Mouse (Mus musculus) forebrain, embryonic 13.5 days (tissue): ENCODE data around the gene Senp1. TPM values are rescaled to one million over a fixed set of nuclear protein-coding genes. Genes with fewer than 3 reads are reported as not detected.

ENCODE experiments used
- ATAC-seq: fragments of 200-750 bp; cut with Nextera tagmentation; 2 replicates; pipeline ENCODE4 v1.8.0; 2017
- H3K27ac ChIP-seq: fragments of 300-500 bp; sonication (generic); 2 replicates; pipeline ENCODE4 v1.5.1; 2015; ENCODE audit warnings: inconsistent platforms, mild to moderate bottlenecking, moderate library complexity
- H3K27me3 ChIP-seq: fragments of 300-500 bp; sonication (generic); 2 replicates; pipeline ENCODE4 v1.6.1; 2015; ENCODE audit warnings: mild to moderate bottlenecking, inconsistent platforms
- H3K36me3 ChIP-seq: fragments of 300-500 bp; sonication (generic); 2 replicates; pipeline ENCODE4 v1.6.1; 2015; ENCODE audit warnings: mild to moderate bottlenecking, inconsistent platforms; ENCODE audit not compliant: poor library complexity, severe bottlenecking
- H3K4me1 ChIP-seq: fragments of 300-500 bp; sonication (generic); 2 replicates; pipeline ENCODE4 v1.6.1; 2015; ENCODE audit warnings: inconsistent platforms
- H3K4me2 ChIP-seq: fragments of 300-500 bp; sonication (generic); 2 replicates; pipeline ENCODE4 v1.6.1; 2015; ENCODE audit warnings: inconsistent platforms, mild to moderate bottlenecking, moderate library complexity
- H3K4me3 ChIP-seq: fragments of 300-500 bp; sonication (generic); 2 replicates; pipeline ENCODE4 v1.5.1; 2015; ENCODE audit warnings: mild to moderate bottlenecking, inconsistent platforms
- H3K9ac ChIP-seq: fragments of 300-500 bp; sonication (generic); 2 replicates; pipeline ENCODE4 v1.6.1; 2015; ENCODE audit warnings: mild to moderate bottlenecking, inconsistent platforms
- H3K9me3 ChIP-seq: fragments of 300-500 bp; sonication (generic); replicated peaks from 2 replicates; pipeline ENCODE4 v1.6.1; 2016; ENCODE audit warnings: inconsistent platforms
- WGBS: fragments of 180-500 bp; shearing (Covaris S2); methylation state at CpG from one replicate; pipeline ENCODE4 v1.1.7; 2015; 5-methylcytosine and 5-hydroxymethylcytosine counted together
- polyA plus RNA-seq: library from polyadenylated mRNA; unstranded; fragments of >200 nt; fragmentation: Nextera tagmentation; extraction: Ambion mirVana; gene quantifications from 2 replicates; pipeline ENCODE4 v1.2.1, GENCODE M21; 2015

Senp1 gene
- polyA plus RNA-seq: 26.7 and 30.7 TPM in 2 replicates

DNA sequence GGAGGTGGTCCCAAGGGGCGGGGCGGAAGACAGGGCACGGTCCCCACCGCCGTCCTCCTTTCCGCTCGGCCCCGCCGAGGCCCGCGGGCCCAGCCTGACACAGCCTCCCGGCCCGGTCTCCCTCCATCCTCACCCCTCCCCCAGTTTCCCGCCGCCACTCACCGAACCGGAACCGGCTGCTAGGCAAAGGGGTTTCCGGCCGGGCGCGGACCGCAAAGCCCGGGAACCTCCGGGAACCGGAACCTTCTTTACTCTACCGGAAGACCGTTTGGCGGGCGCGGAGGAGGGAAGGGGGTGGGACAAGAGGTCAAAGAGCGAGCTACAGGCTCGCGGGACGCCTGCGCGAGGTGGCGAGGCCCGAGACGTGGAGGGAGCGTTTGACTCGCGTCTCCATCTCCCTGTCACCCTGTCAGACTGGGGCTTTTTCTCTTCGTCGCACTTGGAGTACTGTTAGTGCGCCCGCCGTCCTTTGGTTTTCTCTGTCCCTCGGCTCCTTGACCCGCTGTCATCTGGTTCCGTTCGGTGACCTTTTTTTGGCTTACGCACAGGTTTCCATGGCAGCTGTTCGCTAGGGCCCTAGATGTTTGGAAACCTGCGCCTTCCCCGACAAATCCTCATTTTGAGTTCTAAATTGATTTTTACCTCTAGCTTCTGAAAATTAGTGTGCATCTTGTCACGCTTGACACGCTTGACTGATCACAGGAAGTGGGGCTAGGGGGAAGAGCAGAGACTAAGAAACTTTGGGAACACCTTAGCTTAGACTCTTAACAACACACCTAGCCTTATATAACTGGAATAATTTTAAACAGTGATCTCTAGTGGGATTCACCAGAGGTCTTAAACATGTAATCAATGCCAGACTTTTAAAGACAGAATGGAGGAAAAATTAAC, at the start of gene Senp1:
TSS of gene Senp1 (minus strand) at position 624 of the 891 bp plus-strand sequence.
- WGBS: under 1% methylated on average over 58 of the region's 58 CpGs
- H3K9me3 ChIP-seq: no peaks in the 10 kb centered on the region
- peak within 1 kb of the TSS; percentile 77 for H3K4me2 ChIP-seq
- no peaks in the 10 kb centered on the region for H3K27me3 ChIP-seq
- peaks cover 21% of the 10 kb centered on the region for H3K4me1 ChIP-seq
- peak; percentile 93 for ATAC-seq
- peaks cover 8% of the 10 kb centered on the region; the same call in 1 of the 2 replicates for H3K36me3 ChIP-seq
- peak within 1 kb of the TSS; percentile 95 for H3K4me3 ChIP-seq
- H3K27ac ChIP-seq: peak within 1 kb of the TSS; percentile 94
- peak within 1 kb of the TSS; percentile 91 for H3K9ac ChIP-seq

DNA sequence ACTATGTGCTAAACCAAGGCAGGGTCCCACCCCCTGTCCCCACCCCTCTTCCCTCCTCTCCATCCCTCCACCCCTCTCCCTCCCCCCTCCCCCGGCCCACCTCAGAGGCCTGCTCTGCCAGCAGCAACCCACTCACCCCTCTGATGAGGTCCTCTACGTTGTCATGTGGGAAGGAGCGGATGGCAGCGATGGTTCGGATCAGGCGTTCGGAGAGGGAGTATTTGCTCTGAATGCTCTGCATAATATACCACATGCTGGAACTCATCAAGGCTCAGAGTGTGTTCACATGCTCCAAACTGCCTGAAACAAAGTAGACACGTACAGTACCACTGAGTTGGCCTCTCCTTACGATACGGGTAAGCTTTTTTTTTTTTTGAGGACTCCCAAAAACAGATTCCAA, 49.0 kb upstream of the Senp1 start:
- Histone ChIP-seq H3K4me2 (no peak overlapping the region), H3K4me3 (no peak overlapping the region), H3K4me1 (peaks cover 14% of the 10 kb centered on the region), H3K9ac (no peak overlapping the region), H3K36me3 (peaks cover 44% of the 10 kb centered on the region), H3K9me3 (no peaks in the 10 kb centered on the region), H3K27ac (no peak overlapping the region), H3K27me3 (no peaks in the 10 kb centered on the region)
- no peak for ATAC-seq
- WGBS: 91% methylated on average over 10 of the region's 10 CpGs

DNA sequence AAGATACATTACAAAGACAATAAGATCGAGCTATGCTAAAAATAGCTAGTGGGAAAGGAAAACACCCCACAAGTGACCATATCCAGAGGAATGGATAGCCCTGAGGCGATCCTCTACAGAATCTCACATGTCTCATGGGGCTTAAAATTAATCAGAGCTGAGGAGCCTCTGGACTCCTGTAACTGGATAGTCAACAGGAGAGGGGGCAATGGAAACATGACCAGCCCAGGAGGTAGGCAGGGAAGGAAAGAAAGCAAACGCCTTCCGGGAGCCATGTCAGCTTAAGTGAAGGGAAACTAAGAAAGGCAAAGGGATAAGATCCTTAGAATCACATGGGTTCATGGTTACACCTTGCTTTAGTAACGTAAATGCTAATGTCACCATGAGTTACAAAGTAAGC, 47.3 kb upstream of the Senp1 start:
- no peak for ATAC-seq
- peaks cover 61% of the 10 kb centered on the region for H3K36me3 ChIP-seq
- 94% methylated on average over 5 of the region's 5 CpGs for WGBS

DNA sequence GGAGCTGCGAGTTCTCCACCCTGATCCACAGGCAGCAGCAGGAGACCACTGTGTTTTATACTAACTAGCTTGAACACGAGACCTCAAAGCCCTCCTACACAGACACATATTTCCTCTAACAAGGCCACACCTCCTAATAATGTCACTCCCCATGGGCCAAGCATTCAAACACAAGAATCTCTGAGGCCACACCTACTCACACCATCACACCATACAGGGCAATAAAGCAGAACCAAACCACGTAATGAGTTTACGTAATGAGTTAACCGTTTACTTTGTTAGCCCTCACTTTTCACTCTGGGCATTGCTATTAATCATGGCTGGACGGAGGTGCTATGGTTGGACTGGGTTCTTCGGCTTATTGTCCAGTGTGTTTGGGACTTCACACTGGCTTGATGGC, 46.2 kb upstream of the Senp1 start:
- ATAC-seq: no peak
- WGBS: 78% methylated on average over 7 of the region's 7 CpGs
- no peak overlapping the region for H3K27ac ChIP-seq
- no peak overlapping the region for H3K4me2 ChIP-seq
- H3K4me1 ChIP-seq: peaks cover 8% of the 10 kb centered on the region
- H3K36me3 ChIP-seq: peaks cover 72% of the 10 kb centered on the region
- H3K4me3 ChIP-seq: no peak overlapping the region
- H3K9ac ChIP-seq: no peak overlapping the region
- no peaks in the 10 kb centered on the region for H3K9me3 ChIP-seq
- H3K27me3 ChIP-seq: no peaks in the 10 kb centered on the region

More for the DNA sequence above, 47.3 kb upstream of the Senp1 start:
- Histone ChIP-seq H3K9ac (no peak overlapping the region), H3K27ac (no peak overlapping the region), H3K4me3 (no peak overlapping the region), H3K27me3 (no peaks in the 10 kb centered on the region), H3K9me3 (no peaks in the 10 kb centered on the region), H3K4me1 (peaks cover 11% of the 10 kb centered on the region), H3K4me2 (no peak overlapping the region)

DNA sequence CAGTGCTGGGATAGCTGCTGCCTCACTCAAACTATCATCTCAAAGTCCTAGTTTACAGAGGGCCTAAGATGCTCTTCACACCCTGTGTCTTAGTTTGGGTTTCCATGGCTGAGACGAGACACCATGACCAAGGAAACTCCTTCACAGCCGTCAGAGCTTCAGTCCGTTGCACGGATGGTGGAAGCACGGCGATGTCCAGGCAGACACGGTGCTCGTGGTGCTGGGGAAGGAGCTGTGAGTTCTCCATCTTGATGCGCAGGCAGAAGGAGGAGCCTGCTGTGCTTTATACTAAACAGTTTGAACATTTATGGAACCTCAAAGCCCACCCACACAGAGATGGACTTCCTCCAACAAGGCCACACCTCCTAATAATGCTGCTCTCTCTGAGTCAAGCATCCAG, 43.3 kb upstream of the Senp1 start:
- no peak for ATAC-seq
- no peaks in the 10 kb centered on the region for H3K27me3 ChIP-seq
- H3K27ac ChIP-seq: no peak overlapping the region
- no peak overlapping the region for H3K4me2 ChIP-seq
- no peak overlapping the region for H3K4me3 ChIP-seq
- H3K4me1 ChIP-seq: no peaks in the 10 kb centered on the region
- peaks cover 93% of the 10 kb centered on the region for H3K36me3 ChIP-seq
- 97% methylated on average over 9 of the region's 9 CpGs for WGBS
- H3K9ac ChIP-seq: no peak overlapping the region
- no peaks in the 10 kb centered on the region for H3K9me3 ChIP-seq

DNA sequence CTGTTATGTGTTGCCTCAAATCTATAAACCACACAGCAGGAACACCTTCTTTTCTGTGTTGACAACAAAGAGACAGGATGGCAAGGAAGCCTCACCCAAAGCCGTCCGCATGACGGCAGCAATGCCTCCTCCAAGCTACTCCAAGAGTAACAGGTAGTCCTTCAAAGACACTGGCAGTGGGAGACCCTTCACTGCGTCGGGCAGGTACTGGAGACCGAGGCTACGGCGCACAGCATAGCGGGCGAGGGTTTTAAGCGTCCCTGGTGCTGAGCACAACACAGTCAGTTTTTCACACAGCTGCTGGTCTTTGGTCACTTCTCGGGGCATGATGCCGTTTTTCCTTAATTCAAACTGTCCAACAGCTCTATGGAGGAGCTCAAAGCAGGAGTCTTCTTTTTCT, 42.1 kb upstream of the Senp1 start:
- ATAC-seq: no peak
- no peak overlapping the region for H3K4me2 ChIP-seq

DNA sequence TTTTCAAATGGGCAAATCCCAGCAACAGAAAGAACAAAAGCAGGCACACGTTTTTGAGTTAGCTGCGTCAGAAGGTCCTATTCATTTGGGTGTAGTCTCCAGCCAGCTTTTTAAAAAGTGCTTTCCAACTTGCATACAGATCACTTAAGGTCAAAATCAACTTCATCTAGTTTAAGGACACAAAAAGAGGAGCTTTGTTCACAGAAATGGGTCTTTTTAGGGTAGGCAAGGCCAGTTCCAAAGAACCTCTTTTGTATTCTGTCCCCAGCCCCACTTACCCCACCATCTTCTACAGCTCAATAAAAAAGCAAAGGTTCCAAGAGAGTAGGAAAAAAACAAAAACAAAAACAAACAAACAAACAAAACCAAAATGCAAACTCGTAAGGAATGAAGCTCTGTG, 41.1 kb upstream of the Senp1 start:
- Histone ChIP-seq H3K4me3 (no peak overlapping the region), H3K4me1 (no peaks in the 10 kb centered on the region), H3K9me3 (no peaks in the 10 kb centered on the region), H3K9ac (no peak overlapping the region), H3K27ac (no peak overlapping the region), H3K36me3 (peaks cover 95% of the 10 kb centered on the region), H3K4me2 (no peak overlapping the region), H3K27me3 (no peaks in the 10 kb centered on the region)
- ATAC-seq: no peak
- 66% methylated on average over 3 of the region's 3 CpGs for WGBS

More for the DNA sequence above, 42.1 kb upstream of the Senp1 start:
- Histone ChIP-seq H3K27ac (no peak overlapping the region), H3K4me3 (no peak overlapping the region), H3K9ac (no peak overlapping the region), H3K4me1 (no peaks in the 10 kb centered on the region), H3K36me3 (peaks cover 95% of the 10 kb centered on the region), H3K9me3 (no peaks in the 10 kb centered on the region), H3K27me3 (no peaks in the 10 kb centered on the region)
- 93% methylated on average over 13 of the region's 13 CpGs for WGBS

DNA sequence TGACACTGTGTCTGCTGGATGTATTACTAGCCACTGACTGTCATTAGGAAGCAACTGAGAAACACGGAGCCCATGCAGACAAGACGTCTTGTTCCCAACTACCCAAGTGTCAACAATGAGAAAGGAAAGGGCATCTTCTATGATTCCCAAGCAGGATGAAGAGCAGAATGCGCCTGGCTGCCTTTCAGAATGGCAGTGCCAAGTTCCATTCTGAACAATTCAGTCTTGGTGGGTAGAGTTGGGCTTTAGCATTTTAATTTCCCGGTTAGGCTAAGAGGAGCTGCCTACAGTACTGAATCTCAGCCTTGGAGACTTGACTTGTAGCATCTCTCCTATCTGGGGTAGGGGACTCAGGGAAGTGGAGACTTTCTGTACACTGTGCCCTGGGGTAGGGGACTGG, 40.5 kb upstream of the Senp1 start:
- Histone ChIP-seq H3K27me3 (no peaks in the 10 kb centered on the region), H3K9ac (no peak overlapping the region), H3K4me1 (no peaks in the 10 kb centered on the region), H3K9me3 (no peaks in the 10 kb centered on the region), H3K36me3 (peaks cover 96% of the 10 kb centered on the region), H3K27ac (no peak overlapping the region), H3K4me3 (no peak overlapping the region), H3K4me2 (no peak overlapping the region)
- ATAC-seq: no peak
- 91% methylated on average over 4 of the region's 4 CpGs for WGBS

DNA sequence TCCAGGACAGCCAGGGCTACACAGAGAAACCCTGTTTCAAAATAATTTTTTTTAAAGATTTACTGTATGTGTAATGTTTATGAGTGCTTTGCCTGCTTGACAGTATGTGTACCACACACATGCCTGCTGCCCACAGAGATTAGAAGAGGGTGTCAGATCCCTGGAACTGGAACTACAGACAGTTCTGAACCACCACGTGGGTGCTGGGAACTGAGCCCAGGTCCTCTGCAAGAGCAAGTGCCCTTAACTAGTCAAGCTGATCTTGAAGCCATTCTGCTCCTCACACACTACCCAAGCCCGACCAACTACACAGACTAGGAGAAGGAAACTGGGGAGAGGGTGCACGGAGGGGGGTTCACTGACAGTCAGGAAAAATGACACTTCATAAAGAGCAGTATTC, 39.9 kb upstream of the Senp1 start:
- peaks cover 98% of the 10 kb centered on the region for H3K36me3 ChIP-seq
- no peaks in the 10 kb centered on the region for H3K27me3 ChIP-seq
- H3K4me1 ChIP-seq: no peaks in the 10 kb centered on the region
- ATAC-seq: no peak
- no peak overlapping the region for H3K9ac ChIP-seq
- no peak overlapping the region for H3K4me2 ChIP-seq
- H3K9me3 ChIP-seq: no peaks in the 10 kb centered on the region
- 95% methylated on average over 3 of the region's 3 CpGs for WGBS
- H3K4me3 ChIP-seq: no peak overlapping the region
- no peak overlapping the region for H3K27ac ChIP-seq

DNA sequence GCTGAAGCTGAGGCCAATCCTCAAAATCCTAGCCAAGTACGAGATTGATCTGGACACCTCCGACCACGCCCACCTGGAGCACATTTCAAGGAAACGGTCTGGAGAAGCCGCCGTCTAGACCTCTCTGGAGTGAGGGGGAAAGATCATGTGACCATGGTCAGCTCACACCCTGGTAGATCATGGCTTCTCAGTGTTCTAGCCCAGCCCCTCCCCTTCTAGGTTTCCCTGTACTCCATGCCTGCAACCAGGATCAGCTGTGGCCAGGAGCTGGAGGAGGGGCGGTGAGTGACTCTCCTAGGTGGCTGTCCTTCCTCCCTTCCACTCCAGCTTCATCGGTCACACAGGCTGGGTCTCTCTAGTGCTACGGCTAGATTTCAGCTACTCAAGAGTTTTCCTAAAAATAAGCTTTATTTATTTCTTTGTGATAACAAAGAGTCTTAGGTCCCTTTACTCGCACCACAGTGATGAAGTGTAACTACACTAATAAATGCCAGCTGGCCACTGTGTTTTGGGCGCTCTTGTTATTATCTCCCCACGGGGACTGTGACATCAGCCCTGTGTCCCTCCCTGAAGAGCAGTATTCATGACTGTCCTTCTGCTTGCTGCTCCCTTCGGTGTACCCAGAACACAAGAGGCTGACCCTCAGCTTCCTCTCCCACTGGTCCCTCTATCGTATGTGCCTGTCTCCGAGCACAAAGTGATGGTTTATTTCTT, 38.6 kb upstream of the Senp1 start:
- H3K27me3 ChIP-seq: no peaks in the 10 kb centered on the region
- no peak for ATAC-seq
- WGBS: 94% methylated on average over 15 of the region's 15 CpGs
- H3K9me3 ChIP-seq: no peaks in the 10 kb centered on the region
- no peak overlapping the region for H3K4me2 ChIP-seq
- H3K4me1 ChIP-seq: no peaks in the 10 kb centered on the region
- no peak overlapping the region for H3K27ac ChIP-seq
- peaks cover 100% of the 10 kb centered on the region for H3K36me3 ChIP-seq
- H3K4me3 ChIP-seq: no peak overlapping the region
- H3K9ac ChIP-seq: no peak overlapping the region

DNA sequence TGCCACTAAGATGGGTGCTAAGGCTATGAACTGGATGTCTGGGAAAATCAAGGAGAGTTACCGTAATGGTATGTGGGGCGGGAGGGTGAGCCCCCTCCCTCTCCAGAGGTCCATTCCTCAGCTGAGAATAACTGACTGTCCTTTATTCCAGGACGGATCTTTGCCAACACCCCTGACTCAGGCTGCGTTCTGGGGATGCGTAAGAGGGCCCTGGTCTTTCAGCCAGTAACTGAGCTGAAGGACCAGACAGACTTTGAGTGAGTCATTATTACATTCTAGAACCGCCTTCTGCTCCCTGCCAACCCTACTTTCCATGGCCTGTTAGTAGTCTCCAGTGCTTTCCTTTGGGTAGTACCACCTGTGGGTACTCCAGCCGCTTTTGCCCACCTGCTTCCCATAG, 37.9 kb upstream of the Senp1 start:
- H3K9ac ChIP-seq: no peak overlapping the region
- no peaks in the 10 kb centered on the region for H3K27me3 ChIP-seq
- no peak for ATAC-seq
- 91% methylated on average over 7 of the region's 7 CpGs for WGBS
- H3K36me3 ChIP-seq: peaks cover 100% of the 10 kb centered on the region
- H3K27ac ChIP-seq: no peak overlapping the region
- H3K4me2 ChIP-seq: no peak overlapping the region
- H3K4me3 ChIP-seq: no peak overlapping the region
- no peaks in the 10 kb centered on the region for H3K9me3 ChIP-seq
- H3K4me1 ChIP-seq: no peaks in the 10 kb centered on the region

DNA sequence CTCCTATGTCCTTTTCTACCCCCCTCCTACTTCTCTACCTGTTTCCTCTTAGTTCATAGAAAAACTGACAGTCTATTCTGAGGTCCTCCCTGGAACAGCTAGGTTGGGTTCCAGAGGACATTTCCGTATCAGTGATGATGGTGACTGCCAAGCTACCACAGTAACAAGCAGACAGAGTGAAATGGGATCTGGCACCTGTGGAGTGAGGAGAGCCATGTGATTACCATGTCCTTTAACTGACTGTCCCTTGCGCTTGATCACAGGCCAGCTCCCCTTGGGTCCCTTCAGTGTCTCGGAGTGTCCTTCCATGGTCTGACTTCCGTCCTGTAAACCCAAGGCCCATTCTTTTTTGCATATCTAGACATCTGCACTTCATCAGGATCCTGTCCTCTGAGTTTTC, 37.5 kb upstream of the Senp1 start:
- Histone ChIP-seq H3K27me3 (no peaks in the 10 kb centered on the region), H3K4me3 (no peak overlapping the region), H3K36me3 (peaks cover 100% of the 10 kb centered on the region), H3K9ac (no peak overlapping the region), H3K27ac (no peak overlapping the region), H3K4me1 (no peaks in the 10 kb centered on the region), H3K9me3 (no peaks in the 10 kb centered on the region), H3K4me2 (no peak overlapping the region)
- WGBS: 95% methylated on average over 4 of the region's 4 CpGs
- ATAC-seq: no peak
